Mouse (Mus musculus): ENCODE results near the gene Tmem126b. TPM values are rescaled to one million over a fixed set of nuclear protein-coding genes. Genes with fewer than 3 reads are reported as not detected.

The Tmem126b gene
- polyA plus RNA-seq, 1 experiment from 2014 or later = 49.0 TPM

Other genes starting within 250 kb of the Tmem126b start
- not detected in 2 replicates for gene Ccdc83, start 210.2 kb downstream of the Tmem126b start, polyA plus RNA-seq (2015; fragmentation: Nextera tagmentation; extraction: Ambion mirVana)
- gene Sytl2, start 173.7 kb downstream of the Tmem126b start, polyA plus RNA-seq (2015; fragmentation: Nextera tagmentation; extraction: Ambion mirVana) = 9.8 and 10.1 TPM in 2 replicates
- gene Ccdc89, start 49.4 kb downstream of the Tmem126b start, polyA plus RNA-seq (2015; fragmentation: Nextera tagmentation; extraction: Ambion mirVana) = 1.3 and 1.5 TPM in 2 replicates
- 30.2 and 33.8 TPM in 2 replicates for gene Crebzf, start 33.3 kb downstream of the Tmem126b start, polyA plus RNA-seq (2015; fragmentation: Nextera tagmentation; extraction: Ambion mirVana)
- 139 and 163 TPM in 2 replicates for gene Tmem126a, start 18.8 kb downstream of the Tmem126b start, polyA plus RNA-seq (2015; fragmentation: Nextera tagmentation; extraction: Ambion mirVana)
- 29.8 and 29.9 TPM in 2 replicates for gene Dlg2, start 671 bp upstream of the Tmem126b start, polyA plus RNA-seq (2015; fragmentation: Nextera tagmentation; extraction: Ambion mirVana)

Measured in neural tube, embryonic 15.5 days (tissue).